In genomic region chr8:114510226-114510625, GRCm38 (mm10) we compare ENCODE assay signal across 19 mouse cellular contexts.
A peak's percentile ranks its signal among the peaks of the same experiment; 100 is the strongest.
DNase-seq lines count a peak whose midpoint lies in the region.
"Had no signal": no experiment of that assay in that cellular context is flagged by ENCODE, and none has a peak within 500 bp of the region (broad histone marks: within the 10 kb centered on the region; RNA-seq: fewer than 3 reads in every experiment).

No protein-coding gene starts in this region.

- no peak overlapping the region for H3K4me3 ChIP-seq in limb, embryonic 10.5 days
- H3K4me3 ChIP-seq: embryonic facial prominence, embryonic 10.5 days; forebrain, embryonic 12.5 days; heart, embryonic 15.5 days; midbrain, embryonic 12.5 days; neural tube, embryonic 13.5 days had no signal

- no peaks in the 10 kb centered on the region for H3K9me3 ChIP-seq in limb, embryonic 10.5 days (replicated peaks)
- H3K9me3 ChIP-seq: embryonic facial prominence, embryonic 10.5 days; forebrain, embryonic 12.5 days; heart, embryonic 15.5 days; midbrain, embryonic 12.5 days; neural tube, embryonic 13.5 days had no signal

- peak overlapping the region; percentile 27; the same call in 1 of the 2 replicates for H3K27ac ChIP-seq in limb, embryonic 10.5 days
- H3K27ac ChIP-seq: embryonic facial prominence, embryonic 10.5 days; forebrain, embryonic 12.5 days; heart, embryonic 15.5 days; liver, embryonic 14.5 days; midbrain, embryonic 12.5 days; neural tube, embryonic 13.5 days had no signal

- peaks cover 57% of the 10 kb centered on the region for H3K4me1 ChIP-seq in limb, embryonic 10.5 days

- WGBS in limb, embryonic 10.5 days, result 86% methylated on average over 1 of the region's 1 CpGs

- peak; percentile 42 for DNase-seq in kidney, postnatal 10 days
- no peak for DNase-seq in kidney, adult 11 months
- peak; percentile 81 for DNase-seq in brain, adult 2 months (ENCODE audit: low read depth, low spot score)
- peak; percentile 62 for DNase-seq in cerebellum, adult 8-10 months
- no peak for DNase-seq in limb, embryonic 10.5 days (ENCODE audit: low spot score)
- DNase-seq in right cerebral cortex, postnatal 36 days (ENCODE audit: low spot score in 2 of 2), result no peak
- DNase-seq in gastrocnemius, adult 8-10 months (ENCODE audit: low spot score in 2 of 2), result no peak
- DNase-seq: adrenal gland, adult 2 months; B cell, adult 2 months; gastrocnemius, postnatal 10 days; heart, adult 18-20 months; layer of hippocampus, adult 9-11 months; thymus, postnatal 4 days had no signal

- peaks cover 5% of the 10 kb centered on the region; the same call in 1 of the 2 replicates for H3K27me3 ChIP-seq in limb, embryonic 10.5 days (ENCODE audit: low read depth, poor library complexity, severe bottlenecking)
- H3K27me3 ChIP-seq: heart, embryonic 15.5 days; midbrain, embryonic 12.5 days had no signal

- no peaks in the 10 kb centered on the region for H3K36me3 ChIP-seq in limb, embryonic 10.5 days
- H3K36me3 ChIP-seq: embryonic facial prominence, embryonic 10.5 days; forebrain, embryonic 12.5 days; heart, embryonic 15.5 days; midbrain, embryonic 12.5 days; neural tube, embryonic 13.5 days had no signal

Comparison
In these comparisons a context has a peak if more than half of its experiments do, and no peak if none do; other contexts are left out.
1. DNase-seq: peak in kidney, postnatal 10 days (single experiment), brain, adult 2 months (single experiment) and cerebellum, adult 8-10 months (single experiment); none in kidney, adult 11 months (single experiment), limb, embryonic 10.5 days (single experiment), right cerebral cortex, postnatal 36 days (0 of 2) and gastrocnemius, adult 8-10 months (0 of 2).